Mouse (Mus musculus) midbrain, postnatal 0 days (tissue): Measurements from ENCODE around the gene Evi5. TPM values are rescaled to one million over a fixed set of nuclear protein-coding genes. Genes with fewer than 3 reads are reported as not detected.

ENCODE experiments used
- ATAC-seq: fragments of 200-750 bp; cut with Nextera tagmentation; 2 replicates; pipeline ENCODE4 v1.8.0; 2017; ENCODE audit warnings: moderate number of reproducible peaks, mild to moderate bottlenecking, moderate TSS enrichment, moderate library complexity; ENCODE audit not compliant: low FRiP score
- DNase-seq: peaks from one replicate; pipeline ENCODE4 v3.0.0-alpha.2; 2015; ENCODE audit warnings: low spot score
- H3K27ac ChIP-seq: fragments of 300-500 bp; sonication (generic); 2 replicates; pipeline ENCODE4 v1.5.1; 2014; ENCODE audit warnings: low read depth, mild to moderate bottlenecking, low read length, mixed read lengths
- H3K27me3 ChIP-seq: fragments of 300-500 bp; sonication (generic); 2 replicates; pipeline ENCODE4 v1.6.1; 2014; ENCODE audit warnings: low read length, control low read depth, mixed read lengths; ENCODE audit not compliant: insufficient read depth
- H3K36me3 ChIP-seq: fragments of 300-500 bp; sonication (generic); 2 replicates; pipeline ENCODE4 v1.6.1; 2014; ENCODE audit warnings: low read length, control low read depth, mixed read lengths; ENCODE audit not compliant: insufficient read depth
- H3K4me1 ChIP-seq: fragments of 300-500 bp; sonication (generic); 2 replicates; pipeline ENCODE4 v1.6.1; 2014; ENCODE audit warnings: mild to moderate bottlenecking, control low read depth, antibody characterized with exemption, low read length, mixed read lengths; ENCODE audit not compliant: insufficient read depth
- H3K4me2 ChIP-seq: fragments of 300-500 bp; sonication (generic); 2 replicates; pipeline ENCODE4 v1.6.1; 2014; ENCODE audit warnings: low read depth, mild to moderate bottlenecking, low read length, mixed read lengths; ENCODE audit not compliant: poor library complexity, severe bottlenecking
- H3K4me3 ChIP-seq: fragments of 300-500 bp; sonication (generic); 2 replicates; pipeline ENCODE4 v1.5.1; 2014; ENCODE audit warnings: low read depth, mild to moderate bottlenecking, low read length, moderate library complexity
- H3K9ac ChIP-seq: fragments of 300-500 bp; sonication (generic); replicated peaks from 2 replicates; pipeline ENCODE4 v1.6.1; 2014; ENCODE audit warnings: mild to moderate bottlenecking, low read length, moderate library complexity, mixed read lengths; ENCODE audit not compliant: poor library complexity, severe bottlenecking
- H3K9me3 ChIP-seq: fragments of 300-500 bp; sonication (generic); 2 replicates; pipeline ENCODE4 v1.6.1; 2016; ENCODE audit warnings: low read length, control low read depth
- CTCF ChIP-seq: IDR thresholded peaks from 2 replicates; pipeline ENCODE4 v1.5.1; 2016; ENCODE audit warnings: antibody characterized with exemption, mild to moderate bottlenecking
- whole genome bisulfite sequencing: fragments of 180-500 bp; shearing (Covaris S2); extraction: QIAGEN DNeasy Blood & Tissue Kit; methylation state at CpG from one replicate; pipeline ENCODE4 v1.1.7; 2014; 5-methylcytosine and 5-hydroxymethylcytosine counted together
- polyA plus RNA-seq: library from polyadenylated mRNA; unstranded; fragments of >200 nt; fragmentation: Nextera tagmentation; extraction: Ambion mirVana; gene quantifications from 2 replicates; pipeline ENCODE4 v1.2.1, GENCODE M21; 2015
- total RNA-seq: library from RNA; depleted of rRNA; stranded (reverse); fragments of >200 nt; gene quantifications from 2 replicates; pipeline ENCODE4 v1.2.3, GENCODE M21; 2014

Gene Evi5
- total and polyA plus RNA-seq, 2 experiments from 2014 or later, result 47.1 to 55.0 TPM

DNA sequence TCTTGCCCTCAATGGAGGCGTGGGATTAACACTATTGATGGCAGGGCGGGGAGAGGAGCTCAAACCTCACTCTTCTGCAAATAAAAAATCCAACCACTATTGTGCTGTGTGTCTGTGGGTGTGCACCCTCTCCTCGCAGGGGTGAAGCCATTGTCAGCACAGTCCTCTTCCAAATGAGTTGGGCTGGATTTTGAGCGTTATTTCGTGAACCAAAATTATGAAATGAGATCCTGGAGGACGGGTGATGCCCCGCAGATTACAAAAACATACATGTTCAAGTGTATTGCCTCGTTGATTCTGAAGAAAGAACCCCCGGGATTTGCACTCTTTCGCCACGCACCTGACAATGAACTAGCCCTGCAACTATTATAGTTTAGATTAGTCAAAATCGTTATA, 147.9 kb downstream of the Evi5 start:
- Histone ChIP-seq H3K27ac (no peak overlapping the region), H3K27me3 (peaks cover 55% of the 10 kb centered on the region), H3K4me3 (no peak overlapping the region), H3K4me1 (peaks cover 10% of the 10 kb centered on the region), H3K36me3 (no peaks in the 10 kb centered on the region), H3K4me2 (no peak overlapping the region), H3K9me3 (no peaks in the 10 kb centered on the region), H3K9ac (no peak overlapping the region)
- ATAC-seq, result no peak
- TF ChIP-seq CTCF, result no peak
- 11% methylated on average over 12 of the region's 12 CpGs for WGBS
- no peak for DNase-seq

DNA sequence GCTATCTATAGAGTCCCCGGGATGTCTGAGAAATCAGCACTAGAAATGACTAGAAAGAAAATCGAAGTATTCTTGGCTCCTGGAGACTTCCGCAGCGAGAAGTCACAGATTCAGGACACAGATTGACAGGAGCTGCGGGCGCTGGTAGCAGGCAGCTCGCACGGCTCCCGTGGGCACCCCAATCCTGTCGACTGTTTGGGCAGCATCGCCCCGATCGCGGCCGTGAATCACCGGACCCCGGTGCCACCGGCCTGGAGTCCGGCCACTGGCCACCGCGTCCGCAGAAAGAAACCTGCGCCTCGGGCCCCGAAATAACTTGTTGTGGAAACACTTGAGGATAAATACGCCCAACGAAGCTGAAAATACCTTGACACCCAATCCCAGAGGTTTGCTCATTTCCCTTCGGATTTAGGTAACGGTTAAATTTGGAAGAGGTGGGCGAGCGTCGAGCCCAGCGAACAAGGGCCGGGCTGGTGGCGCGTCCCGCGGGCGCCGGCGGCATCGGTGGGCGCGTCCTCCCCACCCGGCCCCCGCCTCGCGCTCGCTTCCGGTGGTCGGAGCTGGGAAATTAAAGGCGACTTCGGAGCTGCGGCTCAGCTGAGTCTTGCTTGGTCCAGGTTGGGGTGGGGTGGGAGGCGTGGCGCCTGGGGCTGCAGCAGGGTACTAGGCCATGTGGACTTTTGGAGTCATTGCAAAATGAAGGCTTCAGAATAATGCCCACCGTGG, 148.5 kb downstream of the Evi5 start:
- no peaks in the 10 kb centered on the region for H3K9me3 ChIP-seq
- under 1% methylated on average over 57 of the region's 57 CpGs for WGBS
- peaks cover 60% of the 10 kb centered on the region for H3K27me3 ChIP-seq
- no peak for DNase-seq
- H3K4me2 ChIP-seq, result peak overlapping the region; percentile 29
- ATAC-seq, result no peak
- H3K27ac ChIP-seq, result no peak overlapping the region
- no peak overlapping the region for H3K9ac ChIP-seq
- H3K4me1 ChIP-seq, result peaks cover 14% of the 10 kb centered on the region
- H3K4me3 ChIP-seq, result peak overlapping the region; percentile 17; the same call in 1 of the 2 replicates
- no peaks in the 10 kb centered on the region for H3K36me3 ChIP-seq
- no peak for TF ChIP-seq CTCF

DNA sequence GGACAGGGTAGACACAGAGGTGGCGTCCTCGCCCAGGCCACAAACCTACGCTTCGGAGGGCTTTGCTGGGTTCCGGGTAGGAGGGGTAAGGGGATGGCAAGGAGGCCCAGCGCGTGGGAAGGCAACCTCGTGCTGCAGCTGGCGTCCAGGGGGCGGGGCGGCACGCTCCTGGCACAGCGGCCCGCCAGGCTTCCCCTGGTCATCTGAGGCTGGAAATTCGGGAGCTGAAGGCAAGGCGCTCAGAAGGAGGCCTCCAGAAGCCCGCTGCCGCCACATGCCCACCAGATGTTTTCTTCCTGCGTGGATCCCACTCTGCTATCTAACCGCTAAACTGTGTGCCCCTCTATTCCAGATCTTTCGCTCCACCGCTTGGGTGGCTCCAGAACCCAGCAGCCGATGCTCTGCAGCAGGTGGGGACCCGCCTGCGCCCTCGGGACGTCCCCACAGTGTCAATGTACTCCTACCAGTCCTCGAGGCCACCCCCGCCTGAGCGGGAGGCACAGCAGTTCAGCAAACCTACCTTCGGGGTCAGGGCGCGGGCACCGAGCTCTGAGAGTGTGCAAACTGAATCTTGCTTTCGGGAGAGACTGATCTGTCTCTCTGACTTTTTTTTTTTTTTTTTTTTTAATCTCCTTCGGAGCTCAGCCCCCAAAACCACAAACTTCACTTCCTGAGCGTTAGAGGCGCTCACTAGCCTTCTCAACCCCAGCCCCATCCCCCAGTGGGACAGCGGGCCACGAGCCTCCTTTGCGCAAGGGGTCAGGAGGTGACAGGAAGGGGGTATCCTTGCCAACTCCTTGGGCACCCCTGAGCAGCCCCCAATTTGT, 149.3 kb downstream of the Evi5 start, which contains the start of gene Gfi1:
Gene Gfi1, minus strand, starts transcription at position 602 of the 827 bp plus-strand sequence.
- ATAC-seq (0 out of 2 replicates have a peak, but pooled peaks have one; percentile 22), DNase-seq (no peak)
- Histone ChIP-seq H3K9ac (no peak within 1 kb of the TSS), H3K9me3 (no peaks in the 10 kb centered on the region), H3K4me1 (peaks cover 20% of the 10 kb centered on the region), H3K4me2 (peak within 1 kb of the TSS; percentile 29), H3K27ac (no peak within 1 kb of the TSS), H3K4me3 (peak within 1 kb of the TSS; percentile 17; the same call in 1 of the 2 replicates), H3K36me3 (no peaks in the 10 kb centered on the region), H3K27me3 (peaks cover 60% of the 10 kb centered on the region)
- no peak for TF ChIP-seq CTCF
- under 1% methylated on average over 41 of the region's 41 CpGs for WGBS

DNA sequence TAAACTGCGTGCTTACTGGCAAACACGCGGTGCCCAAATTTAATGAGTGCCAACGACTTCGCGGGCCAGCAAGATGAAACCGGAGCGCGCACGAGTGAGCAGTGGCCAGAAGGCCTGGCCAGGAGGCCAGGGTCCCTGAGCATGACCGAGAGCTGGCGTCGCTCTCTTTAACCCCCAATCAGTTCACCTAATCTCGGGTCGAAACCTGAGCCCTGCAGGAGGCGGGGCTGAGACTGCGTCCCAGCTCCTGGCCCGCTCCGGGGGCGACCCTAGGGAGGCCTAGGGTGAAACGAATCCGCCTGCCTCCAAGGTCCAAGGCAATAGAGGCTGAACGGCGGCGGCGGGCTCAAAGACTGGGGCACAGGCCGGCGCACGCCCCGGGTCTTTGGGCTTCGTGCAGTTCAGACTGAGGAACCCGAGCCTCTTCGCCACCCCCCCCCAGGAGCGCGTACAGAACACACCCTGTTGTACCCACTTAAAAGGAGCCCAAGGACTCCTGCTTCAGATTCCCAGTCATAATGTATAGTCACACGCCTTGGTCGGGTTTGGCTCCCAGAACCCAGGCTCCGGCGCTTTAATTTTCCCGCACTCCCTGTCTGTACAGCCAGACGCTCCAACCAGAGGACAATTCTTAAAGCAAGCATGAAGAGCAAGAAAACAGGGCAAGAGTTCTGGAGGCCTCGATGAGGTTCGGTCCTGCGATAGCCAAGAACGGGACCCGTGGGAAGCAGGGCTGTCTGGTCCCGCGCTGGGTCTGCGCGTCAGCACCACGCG, 150.1 kb downstream of the Evi5 start:
- peaks cover 67% of the 10 kb centered on the region for H3K27me3 ChIP-seq
- no peaks in the 10 kb centered on the region for H3K36me3 ChIP-seq
- ATAC-seq (no peak), DNase-seq (no peak)
- no peak overlapping the region for H3K9ac ChIP-seq
- H3K4me3 ChIP-seq, result peak overlapping the region; percentile 10; the same call in 1 of the 2 replicates
- H3K27ac ChIP-seq, result no peak overlapping the region
- H3K9me3 ChIP-seq, result no peaks in the 10 kb centered on the region
- under 1% methylated on average over 52 of the region's 52 CpGs for WGBS
- peaks cover 20% of the 10 kb centered on the region for H3K4me1 ChIP-seq
- peak overlapping the region; percentile 15; the same call in 1 of the 2 replicates for H3K4me2 ChIP-seq
- TF ChIP-seq CTCF, result no peak

DNA sequence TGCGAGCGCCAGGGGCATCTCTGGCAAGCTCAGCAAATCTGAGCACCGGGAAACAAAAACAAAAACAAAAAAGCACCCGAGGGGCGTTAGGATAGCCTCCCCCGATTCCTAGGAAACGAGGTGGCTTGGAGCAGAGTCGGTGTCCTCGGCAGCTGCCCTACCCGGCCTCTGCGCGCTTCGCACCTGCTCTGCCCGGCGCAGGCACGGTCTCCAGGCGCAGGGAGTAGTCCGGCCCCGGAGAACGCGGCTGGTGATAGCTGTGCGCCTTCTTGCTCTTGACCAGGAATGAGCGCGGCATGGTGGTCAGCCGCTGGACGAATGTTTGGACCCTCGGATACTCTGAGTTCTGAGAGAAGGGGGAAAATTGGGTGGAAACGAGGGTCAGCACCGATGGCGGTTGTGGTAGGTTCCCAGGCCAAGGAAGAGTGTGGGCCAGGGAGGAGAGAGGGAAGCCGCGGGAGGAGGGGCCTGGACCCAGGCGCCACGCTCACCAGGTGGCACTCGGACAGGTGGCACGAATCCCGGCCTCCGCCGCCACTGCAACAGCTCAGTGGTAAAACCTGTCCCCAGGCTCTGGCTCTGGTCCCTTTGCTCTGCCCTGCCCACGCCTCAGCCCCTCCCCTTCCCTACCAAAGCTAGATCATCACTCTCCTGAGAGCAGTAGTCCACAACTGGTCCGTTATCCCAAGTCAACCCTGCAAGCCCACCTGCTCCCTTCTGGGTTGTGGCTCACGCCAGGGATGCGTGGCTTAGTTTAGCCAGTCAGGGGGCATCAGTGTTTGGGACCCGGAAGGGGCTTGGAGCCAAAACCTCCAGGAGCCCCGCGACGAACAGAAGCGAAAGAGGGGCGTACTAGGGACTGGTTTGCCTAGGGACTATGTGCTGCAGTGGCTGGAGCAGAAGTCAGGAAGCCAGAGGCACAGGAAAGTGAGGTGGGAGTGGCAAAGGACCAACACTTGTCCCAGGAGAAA, 151.1 kb downstream of the Evi5 start:
- no peak for DNase-seq
- no peaks in the 10 kb centered on the region for H3K9me3 ChIP-seq
- H3K27me3 ChIP-seq, result peaks cover 74% of the 10 kb centered on the region
- H3K4me3 ChIP-seq, result 0 out of 2 replicates have a peak overlapping the region, but pooled peaks have one; percentile 5
- no peak for TF ChIP-seq CTCF
- H3K4me1 ChIP-seq, result peaks cover 20% of the 10 kb centered on the region
- WGBS, result 1% methylated on average over 44 of the region's 49 CpGs
- H3K9ac ChIP-seq, result no peak overlapping the region
- H3K36me3 ChIP-seq, result no peaks in the 10 kb centered on the region
- H3K27ac ChIP-seq, result no peak overlapping the region
- H3K4me2 ChIP-seq, result peak overlapping the region; percentile 15
- no peak for ATAC-seq
